Mouse (Mus musculus): ENCODE results near the gene Cpa1. TPM values are rescaled to one million over a fixed set of nuclear protein-coding genes. Genes with fewer than 3 reads are reported as not detected.

Gene Cpa1
- total RNA-seq, 1 experiment from 2014 or later: not detected

DNA sequence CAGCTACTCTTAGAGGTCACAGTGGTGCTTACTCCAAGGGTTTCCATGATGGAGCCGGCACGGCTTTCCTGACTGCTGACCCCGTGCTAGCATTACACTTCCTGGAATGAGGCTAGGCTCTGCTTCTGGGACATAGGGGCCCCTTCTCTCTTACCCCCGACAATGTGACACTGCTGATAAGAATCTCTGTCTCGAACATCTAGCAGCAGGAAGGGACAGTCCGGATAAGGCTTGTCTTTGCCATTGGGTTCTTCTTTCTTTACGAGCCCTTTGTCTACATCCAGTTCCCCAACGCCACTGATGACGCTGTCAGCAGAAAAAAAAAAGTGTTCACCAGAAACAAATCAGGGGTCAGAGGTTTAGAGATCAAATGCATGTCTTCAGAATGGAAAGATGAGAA is 19.6 kb downstream of the Cpa1 start:
- no peak for ATAC-seq (replicated peaks; ENCODE audit: insufficient number of reproducible peaks, low FRiP score, low TSS enrichment, poor library complexity, severe bottlenecking)

DNA sequence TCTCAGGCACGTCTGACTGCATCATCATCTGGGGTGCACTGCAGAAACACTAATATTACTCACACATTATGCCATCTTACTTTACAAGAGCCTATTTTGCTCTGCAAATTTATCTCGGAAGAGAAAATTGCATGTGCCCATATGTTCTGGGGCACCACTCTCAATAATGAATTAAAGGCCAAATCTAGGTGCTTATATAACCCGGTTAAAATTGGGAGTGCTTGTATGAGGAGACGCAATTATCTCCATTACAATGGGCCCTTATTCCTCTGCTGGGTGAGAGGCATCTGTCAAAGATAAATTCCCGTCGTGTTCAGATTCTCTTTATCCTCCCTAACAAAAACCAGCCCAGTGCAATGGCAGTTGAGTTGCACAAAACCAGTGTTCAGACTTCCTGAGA is 25.8 kb downstream of the Cpa1 start:
- no peak for ATAC-seq (replicated peaks; ENCODE audit: insufficient number of reproducible peaks, low FRiP score, low TSS enrichment, poor library complexity, severe bottlenecking)

GRCm38 (mm10) chr6:30665296-30665695 is 26.3 kb downstream of the Cpa1 start:
- no peak for ATAC-seq (replicated peaks; ENCODE audit: insufficient number of reproducible peaks, low FRiP score, low TSS enrichment, poor library complexity, severe bottlenecking)

DNA sequence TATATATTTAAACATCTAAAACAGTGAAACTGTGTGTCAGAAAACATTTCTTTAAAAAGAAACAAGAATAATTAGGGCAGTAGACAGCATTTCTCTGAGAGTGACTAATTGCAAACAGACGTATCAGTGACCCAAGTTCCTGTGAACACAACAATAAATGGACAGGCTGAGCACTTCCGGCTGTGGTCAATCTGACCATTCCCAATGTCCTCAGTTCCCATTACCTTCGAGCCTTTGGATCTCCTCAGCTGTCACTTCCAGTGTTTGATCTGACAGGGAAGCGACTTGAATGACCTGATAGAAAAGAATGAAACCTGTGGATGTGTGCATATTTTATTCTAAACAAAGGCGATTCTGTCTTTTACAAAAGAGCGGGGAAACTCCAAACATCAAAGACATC is 27.0 kb downstream of the Cpa1 start:
- ATAC-seq (replicated peaks; ENCODE audit: insufficient number of reproducible peaks, low FRiP score, low TSS enrichment, poor library complexity, severe bottlenecking): no peak

DNA sequence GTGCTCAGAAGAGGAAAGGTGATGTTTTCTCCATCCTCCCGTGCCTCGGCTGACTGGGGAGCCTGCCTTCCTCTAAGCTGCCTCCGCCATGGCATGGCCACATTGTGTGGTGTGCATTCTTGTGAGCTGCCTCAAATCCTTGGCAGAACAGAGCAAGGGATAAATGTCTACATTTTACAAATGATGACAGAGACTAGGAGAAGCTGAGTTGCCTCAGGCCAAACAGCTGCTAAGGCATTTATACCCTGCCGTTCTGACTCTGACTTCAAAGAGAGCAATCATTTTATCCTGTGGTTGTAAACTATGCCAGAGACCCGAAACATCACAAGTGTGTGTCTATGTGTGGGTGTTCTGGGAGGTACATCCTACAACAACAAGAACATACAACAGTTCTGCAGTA is 28.6 kb downstream of the Cpa1 start:
- ATAC-seq (replicated peaks; ENCODE audit: insufficient number of reproducible peaks, low FRiP score, low TSS enrichment, poor library complexity, severe bottlenecking): no peak

DNA sequence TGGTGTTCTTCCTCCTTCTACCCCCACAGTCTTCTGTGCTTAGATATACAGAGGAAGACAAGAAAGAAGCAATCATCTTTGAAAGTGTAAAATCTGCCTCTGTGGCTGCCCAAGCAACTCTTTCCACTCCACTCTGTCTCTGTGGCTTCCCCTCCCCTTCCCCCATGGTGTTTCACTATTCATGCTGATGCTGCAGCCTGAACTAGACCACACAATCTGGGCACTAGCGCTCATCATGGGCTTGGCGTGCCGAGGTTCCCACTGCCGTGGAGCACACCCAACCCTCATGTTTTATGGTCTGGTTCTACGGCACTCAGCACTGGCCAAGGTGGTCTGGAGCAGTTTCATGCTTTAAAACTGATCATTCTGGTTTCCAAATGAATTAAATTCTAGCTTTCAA is 32.7 kb downstream of the Cpa1 start:
- ATAC-seq (replicated peaks; ENCODE audit: insufficient number of reproducible peaks, low FRiP score, low TSS enrichment, poor library complexity, severe bottlenecking): no peak

DNA sequence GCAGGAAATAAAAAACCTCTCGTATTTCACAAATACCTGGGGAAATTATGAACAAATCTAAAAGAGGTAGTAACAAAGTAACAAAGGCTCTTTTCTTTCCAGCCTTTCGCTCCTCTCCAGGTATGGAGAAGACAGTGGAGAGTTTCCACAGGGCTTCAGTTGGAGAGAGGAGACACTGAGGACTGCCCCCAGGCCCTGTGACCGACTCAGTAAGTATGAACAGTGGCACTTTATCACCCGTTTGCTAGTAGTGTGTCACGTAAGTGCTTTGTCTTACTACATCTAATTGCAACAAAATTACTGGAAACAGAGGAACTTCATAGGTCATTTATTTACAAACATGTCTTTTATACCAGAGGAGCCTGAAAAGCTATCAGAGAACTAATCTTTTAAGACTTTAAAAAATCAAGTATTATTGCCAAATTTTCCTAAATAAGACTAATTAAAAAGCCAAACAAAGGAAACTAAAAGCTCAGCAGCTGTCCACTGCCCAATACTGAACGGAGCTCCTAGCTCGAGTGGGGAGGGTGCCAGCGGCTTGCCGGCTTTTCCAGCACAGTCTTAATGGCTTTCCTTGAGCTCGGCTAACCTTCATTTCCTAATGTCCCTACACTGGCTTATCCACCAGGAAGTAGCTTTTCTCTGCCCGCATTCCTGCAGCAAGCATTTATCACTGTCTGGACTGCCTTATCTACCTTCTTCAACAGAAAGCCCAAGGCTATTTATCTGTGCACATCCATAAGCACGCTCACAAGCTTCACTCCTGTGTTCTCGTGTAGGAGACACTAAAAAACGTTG is 34.9 kb downstream of the Cpa1 start:
- ATAC-seq (replicated peaks; ENCODE audit: insufficient number of reproducible peaks, low FRiP score, low TSS enrichment, poor library complexity, severe bottlenecking): no peak

GRCm38 (mm10) chr6:30674714-30675280 is 35.8 kb downstream of the Cpa1 start:
- ATAC-seq (replicated peaks; ENCODE audit: insufficient number of reproducible peaks, low FRiP score, low TSS enrichment, poor library complexity, severe bottlenecking): no peak

GRCm38 (mm10) chr6:30675281-30675771 is 36.3 kb downstream of the Cpa1 start:
- no peak for ATAC-seq (replicated peaks; ENCODE audit: insufficient number of reproducible peaks, low FRiP score, low TSS enrichment, poor library complexity, severe bottlenecking)

GRCm38 (mm10) chr6:30676506-30676905 is 37.5 kb downstream of the Cpa1 start:
- ATAC-seq (replicated peaks; ENCODE audit: insufficient number of reproducible peaks, low FRiP score, low TSS enrichment, poor library complexity, severe bottlenecking): no peak

DNA sequence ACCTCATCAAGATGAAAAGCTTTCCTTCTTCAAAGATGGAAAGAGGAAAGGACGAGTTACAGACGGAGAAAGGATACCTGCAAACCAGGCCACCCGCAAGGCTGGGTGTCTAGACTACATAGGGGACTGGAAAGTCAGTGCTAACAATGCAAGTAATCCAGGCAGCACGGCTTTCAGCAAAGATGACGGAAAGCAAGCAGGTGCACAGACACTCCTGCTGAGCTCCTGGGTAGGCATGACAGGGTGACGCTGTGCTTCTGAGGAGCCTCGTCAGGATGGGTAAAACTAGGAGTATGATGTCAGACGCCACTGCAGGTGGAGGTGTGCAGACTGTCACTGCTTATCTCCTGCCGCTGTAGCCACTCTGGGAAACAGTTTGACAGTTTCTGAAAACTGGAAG is 38.6 kb downstream of the Cpa1 start:
- no peak for ATAC-seq (replicated peaks; ENCODE audit: insufficient number of reproducible peaks, low FRiP score, low TSS enrichment, poor library complexity, severe bottlenecking)

- ATAC-seq (replicated peaks; ENCODE audit: insufficient number of reproducible peaks, low FRiP score, low TSS enrichment, poor library complexity, severe bottlenecking): no peak
These were observed 39.5 kb downstream of the Cpa1 start for GRCm38 (mm10) chr6:30678482-30678881.

DNA sequence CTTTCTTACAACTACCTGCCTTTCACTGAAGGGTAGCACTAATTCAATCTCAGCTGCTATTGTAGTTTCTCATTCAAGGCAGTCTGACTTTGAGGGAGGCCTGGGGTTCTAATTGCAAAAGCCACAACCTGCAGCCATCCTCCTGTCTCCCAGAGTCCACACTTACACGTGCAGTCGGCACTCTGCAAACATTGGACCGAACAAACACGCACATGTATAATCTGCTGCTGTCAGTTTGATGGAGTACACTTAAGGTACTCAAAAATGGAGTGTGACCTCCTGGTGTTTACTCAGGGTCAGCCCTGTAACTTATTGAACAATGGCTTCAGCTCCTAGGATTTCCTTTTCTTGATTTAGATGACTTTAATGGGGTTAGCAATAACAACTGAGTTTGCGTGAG is 40.5 kb downstream of the Cpa1 start:
- ATAC-seq (replicated peaks; ENCODE audit: insufficient number of reproducible peaks, low FRiP score, low TSS enrichment, poor library complexity, severe bottlenecking): no peak

DNA sequence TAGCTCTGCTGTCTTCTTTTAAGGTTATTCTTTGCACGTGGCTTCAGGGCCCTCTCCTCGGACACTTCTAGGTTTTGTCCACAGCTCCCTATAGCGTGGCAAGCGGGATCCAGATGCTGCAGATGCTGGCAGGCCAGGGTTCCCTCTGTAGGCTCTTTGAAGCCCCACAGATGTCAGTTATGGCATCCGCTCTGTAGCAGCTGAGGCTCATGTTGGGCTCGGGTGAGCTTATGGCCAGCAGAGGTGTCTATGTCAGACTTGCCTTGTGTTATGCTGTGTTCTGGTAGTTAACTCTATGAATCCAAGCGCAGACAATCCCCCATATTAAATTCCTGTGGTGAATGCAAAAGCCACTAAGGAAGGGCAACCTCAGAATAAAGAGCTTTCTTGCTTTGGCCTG is 41.4 kb downstream of the Cpa1 start:
- ATAC-seq (replicated peaks; ENCODE audit: insufficient number of reproducible peaks, low FRiP score, low TSS enrichment, poor library complexity, severe bottlenecking): no peak

- no peak for ATAC-seq (replicated peaks; ENCODE audit: insufficient number of reproducible peaks, low FRiP score, low TSS enrichment, poor library complexity, severe bottlenecking)
These were observed 43.2 kb downstream of the Cpa1 start for GRCm38 (mm10) chr6:30681935-30682900.

DNA sequence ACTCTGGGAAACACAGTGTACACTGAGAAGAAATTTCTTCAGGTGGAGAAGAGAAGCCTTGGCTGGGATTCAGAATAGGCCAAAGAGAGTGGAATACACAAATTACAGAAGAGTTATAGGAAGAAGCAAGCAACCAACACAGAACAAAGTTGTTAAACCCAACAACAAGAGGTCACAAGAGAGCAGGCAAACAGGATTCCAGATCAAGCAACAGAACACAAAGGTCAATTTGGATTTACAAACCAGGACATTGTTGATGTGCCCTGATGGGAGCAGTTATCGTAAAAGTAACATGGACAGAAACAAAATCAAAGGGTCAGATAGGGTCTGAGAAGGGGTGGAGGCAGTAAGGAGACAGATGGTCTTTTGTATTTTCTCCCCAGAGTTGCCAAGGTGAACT is 45.6 kb downstream of the Cpa1 start:
- no peak for ATAC-seq (replicated peaks; ENCODE audit: insufficient number of reproducible peaks, low FRiP score, low TSS enrichment, poor library complexity, severe bottlenecking)

GRCm38 (mm10) chr6:30687198-30687597 is 48.2 kb downstream of the Cpa1 start:
- ATAC-seq (replicated peaks; ENCODE audit: insufficient number of reproducible peaks, low FRiP score, low TSS enrichment, poor library complexity, severe bottlenecking): no peak

DNA sequence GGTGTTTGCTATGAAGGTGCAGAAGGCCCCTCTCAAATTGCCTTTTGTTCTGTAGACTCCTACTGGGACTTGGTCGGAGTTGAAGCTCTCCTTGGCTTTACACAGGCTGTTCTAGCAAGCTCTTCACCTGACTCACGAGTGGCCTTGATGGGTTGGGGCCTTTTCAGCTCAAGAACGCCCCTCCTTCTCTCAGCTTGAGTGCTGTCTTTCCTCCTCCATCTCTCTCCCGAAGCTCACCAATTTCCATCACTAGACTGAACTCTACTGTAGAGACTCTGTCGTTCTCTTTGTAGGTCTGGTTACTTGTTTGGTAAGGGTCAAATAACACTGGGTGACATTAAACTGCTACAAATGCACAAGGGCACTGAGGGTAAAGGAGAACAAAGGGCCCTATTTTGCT is 53.8 kb downstream of the Cpa1 start:
- ATAC-seq (replicated peaks; ENCODE audit: insufficient number of reproducible peaks, low FRiP score, low TSS enrichment, poor library complexity, severe bottlenecking): no peak

DNA sequence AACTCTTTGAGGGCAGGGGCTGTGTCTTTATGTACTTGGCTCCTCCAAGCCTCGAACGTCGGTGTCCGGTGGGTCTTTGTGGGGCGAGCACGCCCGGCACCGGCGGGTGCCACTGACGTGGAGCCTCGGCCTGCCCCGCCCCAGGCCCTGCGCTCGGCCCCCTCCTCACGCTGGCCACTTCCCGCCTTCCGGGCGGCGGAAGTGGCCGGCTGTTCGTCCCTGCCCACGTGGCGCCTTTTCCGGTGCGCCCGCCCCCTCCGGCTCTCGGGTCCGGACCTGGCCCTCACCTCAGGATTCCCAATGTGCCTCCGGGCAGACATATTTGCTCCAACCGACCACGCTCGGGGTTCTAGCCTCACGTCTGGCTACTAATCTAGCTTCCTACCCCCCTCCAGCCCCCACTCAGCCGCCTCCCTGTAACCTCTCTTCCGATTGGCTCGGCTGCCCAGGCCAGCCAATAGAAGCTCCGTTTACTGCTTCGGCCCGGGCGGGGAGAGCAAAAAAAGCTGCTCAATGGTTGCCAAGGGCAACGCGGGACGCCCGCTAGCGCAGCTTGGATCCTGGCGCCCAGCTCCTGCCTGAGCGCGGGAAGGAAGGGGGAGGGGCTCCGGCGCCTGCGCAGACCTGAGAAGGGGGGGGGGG is 54.5 kb downstream of the Cpa1 start, which contains the start of gene Cep41:
Gene Cep41 (minus strand): TSS at position 400 of the 642 bp plus-strand sequence.
- peak; percentile 93 for ATAC-seq (replicated peaks; ENCODE audit: insufficient number of reproducible peaks, low FRiP score, low TSS enrichment, poor library complexity, severe bottlenecking)
